Mouse (Mus musculus) layer of hippocampus, postnatal 14 days (tissue): ENCODE data around the gene Cx3cl1. TPM values are rescaled to one million over a fixed set of nuclear protein-coding genes. Genes with fewer than 3 reads are reported as not detected.
A peak's percentile ranks its signal among the peaks of the same experiment; 100 is the strongest.

Source experiments
- DNase-seq, 2 experiments: peaks; one replicate each; pipeline ENCODE4 v3.0.0; 2021 to 2022; ENCODE audit warnings: low spot score in 2 of 2, mixed read lengths in 1 of 2
- total RNA-seq, 2 experiments: library from RNA; stranded (reverse); gene quantifications; 2 replicates each; pipeline ENCODE4 v1.2.3; 2021

Gene Cx3cl1
- total RNA-seq, 2 experiments from 2014 or later = 458 to 482 TPM

DNA sequence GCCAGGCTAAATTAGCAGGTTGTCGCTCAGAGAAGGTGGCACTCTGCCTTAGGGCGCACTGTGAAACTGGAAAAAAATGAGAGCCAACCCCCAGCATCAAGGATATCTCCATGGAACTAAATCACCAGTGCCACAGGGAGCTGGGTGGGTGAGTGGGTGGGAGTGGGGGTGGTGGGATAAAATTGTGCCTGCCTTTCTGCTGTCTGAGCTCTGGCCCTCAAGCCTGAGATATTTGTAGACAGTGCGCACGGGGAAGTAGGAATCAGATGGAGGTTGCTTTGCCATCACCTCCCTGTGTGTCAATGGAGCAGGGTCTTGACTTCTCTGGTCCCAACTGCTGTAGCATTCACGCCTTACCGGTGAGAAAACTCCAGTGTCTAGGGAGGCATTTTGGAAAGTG is 1.2 kb downstream of the Cx3cl1 start:
- no peak for DNase-seq

DNA sequence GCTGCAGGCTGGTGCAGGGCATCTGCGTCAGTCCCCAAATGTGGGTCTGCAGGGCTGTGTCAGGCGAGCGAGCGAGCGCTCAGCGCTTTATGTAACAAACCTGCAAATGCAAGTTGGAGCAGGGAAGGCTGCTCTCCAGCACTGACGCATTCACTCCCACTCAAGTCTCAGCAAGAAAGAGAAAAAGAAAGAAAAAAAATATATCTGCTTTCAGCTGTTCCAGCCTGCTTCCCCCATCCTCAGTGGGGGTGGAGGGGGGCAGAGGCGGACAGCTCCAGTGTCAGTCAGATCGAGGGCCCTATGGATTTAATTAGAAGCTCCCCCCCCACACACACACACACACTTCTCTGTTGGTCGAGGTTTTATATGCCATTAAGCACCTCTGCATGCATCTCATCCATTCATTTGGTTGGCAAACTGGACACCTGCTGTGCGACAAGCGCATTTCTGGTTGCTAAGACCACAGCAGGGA is 1.9 kb downstream of the Cx3cl1 start:
- peak; percentile 46 to 60 for DNase-seq

DNA sequence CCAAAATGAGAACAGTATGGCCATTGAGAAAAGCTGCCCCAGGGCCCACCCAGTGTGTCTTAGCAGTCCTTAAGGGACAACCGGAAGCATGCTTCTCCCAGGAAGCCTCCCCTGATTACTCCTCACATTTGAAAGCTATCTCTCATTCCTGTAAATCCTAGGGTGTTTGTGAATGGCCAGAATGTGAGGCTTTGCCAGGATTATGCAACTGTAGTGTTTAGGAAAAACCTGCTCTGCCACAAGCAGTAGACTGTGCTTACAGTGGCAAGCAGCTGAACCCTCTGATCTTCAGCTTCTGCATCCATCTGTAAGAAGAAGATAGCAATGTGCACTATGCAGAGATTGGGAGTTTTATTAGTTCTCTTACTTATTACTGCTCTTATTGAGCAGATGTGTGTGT is 2.8 kb downstream of the Cx3cl1 start:
- no peak for DNase-seq

DNA sequence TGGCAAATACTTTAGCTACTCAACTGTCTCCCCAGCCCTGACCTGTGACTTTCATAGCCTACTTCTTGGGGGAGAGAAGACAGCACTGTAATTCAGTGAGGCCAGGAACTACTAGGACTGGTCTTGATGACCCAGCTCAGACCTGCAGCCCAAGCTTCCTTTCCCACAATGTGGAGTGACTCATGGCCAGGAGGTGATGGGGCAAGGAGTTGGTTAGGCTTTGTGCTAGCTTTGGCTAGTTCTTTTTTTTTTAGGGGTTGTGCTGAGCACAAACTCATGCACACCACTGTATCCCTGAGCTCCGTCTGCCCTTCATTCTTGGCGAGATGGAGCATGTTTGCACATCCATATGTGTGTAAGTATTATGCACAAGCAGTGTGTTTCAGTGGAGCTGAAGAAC is 4.5 kb downstream of the Cx3cl1 start:
- DNase-seq = no peak

DNA sequence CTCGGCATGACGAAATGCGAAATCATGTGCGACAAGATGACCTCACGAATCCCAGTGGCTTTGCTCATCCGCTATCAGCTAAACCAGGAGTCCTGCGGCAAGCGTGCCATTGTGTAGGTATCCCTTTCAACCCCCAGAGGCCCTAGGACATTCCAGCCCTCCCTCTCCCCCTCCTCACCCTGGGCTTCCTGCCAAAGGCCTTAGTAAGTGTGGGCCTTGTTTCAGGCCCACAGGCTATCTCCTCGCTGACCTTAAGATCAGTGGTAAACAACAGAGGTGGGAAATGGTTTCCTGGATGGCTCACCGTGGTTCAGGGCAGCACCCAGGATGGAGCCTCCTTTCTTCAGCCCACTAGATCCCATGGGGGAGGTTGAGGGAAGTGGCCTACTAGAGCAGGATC is 6.2 kb downstream of the Cx3cl1 start:
- DNase-seq = no peak

DNA sequence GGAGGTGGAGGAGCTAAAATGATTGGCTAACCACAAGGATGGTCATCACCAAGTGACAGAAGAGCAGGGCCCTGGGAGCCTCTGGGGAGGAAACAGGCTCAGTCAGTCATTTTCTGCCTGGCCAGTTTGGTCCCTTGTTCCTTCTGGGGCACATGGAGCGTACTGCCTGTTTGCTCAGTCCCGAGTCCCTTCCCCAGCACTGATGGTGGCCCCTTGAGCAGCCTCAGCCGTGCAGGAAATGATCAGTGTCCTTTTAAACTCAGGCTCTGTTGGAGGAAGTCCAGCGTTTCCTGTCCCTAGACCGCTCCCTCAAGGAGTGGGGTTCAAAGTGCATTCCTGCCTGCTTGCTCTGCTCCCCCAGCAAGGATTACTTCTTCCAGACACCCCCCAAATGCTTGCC is 6.7 kb downstream of the Cx3cl1 start:
- DNase-seq = no peak

DNA sequence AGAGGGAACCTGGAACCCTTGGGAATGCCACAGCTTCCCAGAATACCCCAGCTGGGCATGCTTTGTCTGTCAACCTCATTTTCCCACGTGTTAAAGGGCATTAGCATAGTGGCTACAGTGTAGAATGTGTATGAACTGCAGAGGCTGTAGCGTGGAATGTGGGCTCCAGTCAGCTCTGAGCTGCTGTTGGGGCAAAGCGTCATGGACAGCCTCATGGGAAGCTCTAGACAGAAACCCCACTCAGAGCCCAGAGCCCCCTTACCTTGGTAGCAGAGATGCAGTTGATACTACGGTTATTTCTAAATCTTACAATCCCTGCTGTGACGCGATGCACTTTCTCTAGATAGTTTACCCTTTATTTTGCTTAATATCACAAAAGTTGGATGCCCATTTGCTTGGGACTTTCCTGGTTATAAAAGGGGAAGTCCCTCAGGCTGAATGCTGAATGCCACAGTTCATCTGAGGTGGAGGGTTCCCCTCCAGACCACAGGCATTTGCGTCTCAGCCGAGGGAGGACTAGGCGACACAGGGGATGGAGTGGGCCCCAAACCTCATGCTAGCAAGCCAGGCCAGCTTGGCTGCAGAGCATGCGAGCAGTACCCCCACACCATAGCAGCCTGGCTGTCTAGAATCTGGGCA is 7.2 kb downstream of the Cx3cl1 start:
- DNase-seq = no peak

DNA sequence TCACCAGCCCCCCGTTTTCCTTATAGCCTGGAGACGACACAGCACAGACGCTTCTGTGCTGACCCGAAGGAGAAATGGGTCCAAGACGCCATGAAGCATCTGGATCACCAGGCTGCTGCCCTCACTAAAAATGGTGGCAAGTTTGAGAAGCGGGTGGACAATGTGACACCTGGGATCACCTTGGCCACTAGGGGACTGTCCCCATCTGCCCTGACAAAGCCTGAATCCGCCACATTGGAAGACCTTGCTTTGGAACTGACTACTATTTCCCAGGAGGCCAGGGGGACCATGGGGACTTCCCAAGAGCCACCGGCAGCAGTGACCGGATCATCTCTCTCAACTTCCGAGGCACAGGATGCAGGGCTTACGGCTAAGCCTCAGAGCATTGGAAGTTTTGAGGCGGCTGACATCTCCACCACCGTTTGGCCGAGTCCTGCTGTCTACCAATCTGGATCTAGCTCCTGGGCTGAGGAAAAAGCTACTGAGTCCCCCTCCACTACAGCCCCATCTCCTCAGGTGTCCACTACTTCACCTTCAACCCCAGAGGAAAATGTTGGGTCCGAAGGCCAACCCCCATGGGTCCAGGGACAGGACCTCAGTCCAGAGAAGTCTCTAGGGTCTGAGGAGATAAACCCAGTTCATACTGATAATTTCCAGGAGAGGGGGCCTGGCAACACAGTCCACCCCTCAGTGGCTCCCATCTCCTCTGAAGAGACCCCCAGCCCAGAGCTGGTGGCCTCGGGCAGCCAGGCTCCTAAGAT is 7.9 kb downstream of the Cx3cl1 start:
- DNase-seq = no peak

DNA sequence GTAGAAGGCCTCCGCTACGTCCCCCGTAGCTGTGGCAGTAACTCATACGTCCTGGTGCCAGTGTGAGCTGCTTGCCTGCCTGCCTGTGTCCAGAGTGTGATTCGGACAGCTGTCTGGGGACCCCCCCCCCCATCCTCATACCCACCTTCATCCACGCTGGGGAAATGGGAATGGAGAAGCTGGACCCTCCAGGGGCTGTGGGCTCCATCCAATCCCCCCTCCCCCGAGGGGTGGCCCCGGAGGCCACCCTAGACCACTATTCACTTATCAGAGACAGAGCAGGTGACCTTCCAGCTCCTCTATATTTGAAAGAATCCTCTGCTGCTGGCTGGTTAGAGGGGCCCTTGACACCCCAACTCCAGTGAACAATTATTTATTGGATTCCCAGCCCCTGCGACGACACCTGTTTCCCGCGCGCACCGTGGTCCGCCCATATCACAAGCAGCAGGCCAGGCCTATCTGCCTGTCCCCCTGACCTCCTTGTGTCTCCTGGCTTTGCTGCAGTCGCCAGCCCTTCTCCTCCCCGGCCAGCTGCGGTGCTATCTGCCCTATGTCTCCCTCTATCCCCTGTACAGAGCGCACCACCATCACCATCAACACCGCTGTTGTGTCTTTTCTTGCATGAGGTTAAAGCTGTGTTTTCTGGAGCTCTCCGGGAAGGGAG is 8.8 kb downstream of the Cx3cl1 start:
- no peak for DNase-seq

DNA sequence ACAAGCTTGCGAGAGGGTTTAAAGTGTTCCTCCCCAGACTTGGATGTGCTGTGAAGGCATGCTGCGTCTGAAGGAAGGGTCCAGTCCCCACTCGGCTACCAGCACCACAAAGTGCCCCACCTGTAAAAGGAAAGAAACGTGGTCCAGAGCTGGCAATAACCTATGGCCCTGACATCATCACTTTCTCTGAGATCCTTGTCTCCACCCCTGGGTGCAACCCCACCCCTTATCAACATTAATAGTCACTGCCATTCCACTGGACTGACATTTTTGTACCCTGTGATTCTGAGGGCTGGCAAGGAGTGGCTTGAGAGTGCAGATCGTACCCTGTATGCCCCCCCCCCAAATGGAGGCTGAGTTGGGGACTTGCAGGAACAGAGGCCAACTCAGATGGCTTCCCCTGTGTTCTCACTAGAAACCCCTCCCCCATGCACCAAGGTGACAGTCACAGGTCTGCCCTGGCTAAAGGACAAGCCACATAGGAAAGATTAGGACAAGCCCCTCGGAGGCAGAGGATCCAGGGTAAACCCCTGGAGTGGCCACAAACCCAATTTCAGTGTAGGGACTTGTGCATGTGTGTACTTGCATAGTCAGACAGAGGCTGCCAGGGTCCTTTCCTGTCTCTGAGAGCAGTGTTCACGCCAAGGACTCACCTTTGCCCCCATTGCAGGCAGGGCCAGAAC is 9.5 kb downstream of the Cx3cl1 start:
- DNase-seq = no peak

DNA sequence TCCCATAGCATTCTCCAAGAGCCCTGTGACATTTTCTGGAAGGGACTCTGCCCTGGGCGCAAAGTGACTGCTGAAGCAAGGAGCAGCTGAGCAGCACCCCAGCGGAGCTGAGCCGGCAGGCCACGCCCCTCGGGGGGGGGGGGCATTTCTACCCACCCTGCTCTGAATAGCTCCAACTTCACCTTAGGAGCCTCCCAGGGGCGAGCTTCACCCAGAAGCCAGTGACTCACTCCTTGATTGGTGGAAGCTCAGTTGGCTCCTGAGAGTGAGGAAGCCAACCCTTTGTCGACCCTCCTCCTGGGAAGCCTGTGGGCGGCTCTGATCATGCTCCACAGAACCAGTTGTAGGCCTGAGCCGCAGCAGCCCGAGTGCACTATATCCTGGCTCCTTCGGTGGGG is 10.0 kb downstream of the Cx3cl1 start:
- no peak for DNase-seq

DNA sequence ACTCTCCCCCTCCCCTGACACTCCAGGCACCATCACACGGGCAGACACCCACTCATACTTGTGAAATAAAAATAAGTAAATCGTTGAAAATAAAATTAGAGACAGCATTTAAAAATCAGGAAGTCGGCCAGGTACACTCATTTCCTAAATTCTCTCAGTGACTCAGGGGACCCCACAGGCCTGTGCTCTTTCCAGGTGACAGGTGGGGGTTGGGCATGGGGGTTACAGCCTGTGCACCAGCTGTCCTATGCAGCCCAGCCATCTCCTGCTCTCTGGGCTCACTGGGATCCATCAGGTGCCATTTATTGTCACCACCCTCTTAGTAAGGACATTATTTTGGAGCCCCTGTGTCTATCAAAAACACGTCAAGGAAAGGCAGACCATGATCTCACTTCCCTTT is 12.1 kb downstream of the Cx3cl1 start:
- DNase-seq = no peak

DNA sequence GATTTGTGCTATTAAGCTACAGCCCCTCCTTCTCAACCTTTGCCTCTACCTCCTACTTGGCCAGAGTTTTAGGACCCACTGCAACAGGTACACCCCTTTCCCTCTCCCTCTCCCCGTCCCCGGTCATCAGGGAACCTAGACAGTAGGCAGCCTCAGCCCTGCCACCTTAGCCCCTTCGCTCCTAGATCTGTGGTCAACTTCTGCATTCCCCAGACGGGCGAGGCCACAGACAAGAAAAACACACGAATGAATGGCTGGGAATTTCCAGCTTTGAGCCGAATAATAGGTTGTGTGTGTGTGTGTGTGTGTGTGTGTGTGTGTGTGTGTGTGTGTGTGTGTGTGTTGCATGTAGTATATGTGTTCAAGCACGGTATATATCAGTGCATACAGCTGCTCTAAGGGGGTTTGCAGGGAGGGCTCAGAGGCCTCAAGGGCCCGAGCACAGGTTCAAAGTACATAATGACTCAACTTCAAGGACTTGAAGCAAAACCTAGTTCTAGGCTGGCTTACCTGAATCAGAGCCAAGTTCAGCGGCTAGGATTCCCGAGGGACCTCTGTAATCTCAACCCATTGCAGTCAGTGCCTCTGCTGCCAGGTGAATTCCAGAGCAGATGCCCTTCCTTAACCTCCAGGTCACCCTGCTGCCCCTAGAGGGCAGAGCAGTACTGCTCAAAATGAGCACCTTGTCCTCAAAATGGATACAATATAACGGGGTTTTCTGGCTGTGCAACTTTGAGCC is 13.6 kb downstream of the Cx3cl1 start:
- no peak for DNase-seq

DNA sequence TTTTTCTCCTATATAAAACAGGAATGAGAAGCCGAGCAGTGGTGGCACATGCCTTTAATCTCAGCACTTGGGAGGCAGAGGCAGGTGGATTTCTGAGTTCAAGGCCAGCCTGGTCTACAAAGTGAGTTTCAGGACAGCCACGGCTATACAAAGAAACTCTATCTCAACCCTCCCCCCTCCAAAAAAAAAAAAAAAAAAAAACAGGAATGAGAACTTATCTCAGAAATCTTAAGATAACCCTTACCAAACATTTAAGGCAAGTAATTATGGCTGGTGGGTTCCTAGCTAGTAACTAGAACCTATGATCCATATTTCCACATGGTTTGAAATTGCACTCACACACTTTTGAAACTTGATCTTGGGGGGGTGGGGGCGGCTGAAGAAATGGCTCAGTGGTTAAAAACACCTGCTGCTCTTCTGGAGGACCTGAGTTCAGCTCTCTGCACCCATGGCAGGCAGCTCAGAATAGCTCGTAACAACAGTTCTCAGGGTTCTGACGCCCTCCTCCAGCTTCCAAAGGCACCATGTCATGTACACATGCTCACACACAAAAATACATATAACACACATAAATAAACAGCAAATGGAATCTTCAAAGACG is 14.3 kb downstream of the Cx3cl1 start:
- DNase-seq = no peak

DNA sequence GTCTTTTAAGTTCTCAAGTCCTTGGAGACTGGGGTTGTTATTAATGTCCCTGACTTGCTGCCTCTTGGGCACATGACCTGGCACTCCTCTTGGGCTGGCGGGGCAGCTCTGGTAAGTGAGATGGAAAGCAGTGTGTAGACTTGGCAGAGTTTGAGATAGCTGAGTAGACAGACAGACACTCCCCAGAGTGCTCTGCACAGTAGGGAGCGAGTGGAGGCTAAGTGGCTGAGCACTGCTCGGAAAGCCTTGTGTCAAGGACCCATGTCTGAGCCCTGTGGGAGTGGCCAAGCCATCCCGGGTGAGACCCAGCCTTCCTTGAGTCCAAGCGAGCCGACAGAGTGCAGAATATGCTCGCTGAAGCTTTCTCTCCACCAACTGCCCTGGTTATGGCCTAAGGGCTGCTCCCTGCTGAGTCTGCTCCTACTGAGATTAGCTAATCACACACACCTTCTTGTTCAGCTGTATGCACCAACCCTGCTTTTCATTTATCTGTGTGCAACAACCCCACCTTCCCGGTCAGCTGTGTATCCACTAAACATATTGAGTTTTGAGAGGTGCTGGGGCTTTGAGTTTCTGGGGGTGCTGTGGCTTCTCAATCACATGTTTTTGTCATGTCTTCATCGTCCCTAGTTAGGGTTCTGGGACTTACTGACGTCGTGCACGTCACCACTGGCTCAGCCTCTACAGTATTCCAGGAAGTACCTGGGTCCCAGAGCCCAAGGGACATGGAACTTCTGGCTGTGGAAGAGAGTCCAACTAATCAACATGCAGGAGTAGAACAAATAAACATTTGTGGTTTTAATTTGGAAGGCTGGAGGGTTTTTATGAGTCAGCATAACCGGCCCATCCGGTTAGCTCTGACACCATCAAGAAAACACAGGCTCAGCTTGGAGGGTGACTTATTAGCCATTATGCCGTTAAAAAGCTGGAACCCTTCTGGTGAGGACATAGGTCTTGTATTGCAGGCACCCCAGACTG is 16.0 kb downstream of the Cx3cl1 start:
- DNase-seq = no peak

DNA sequence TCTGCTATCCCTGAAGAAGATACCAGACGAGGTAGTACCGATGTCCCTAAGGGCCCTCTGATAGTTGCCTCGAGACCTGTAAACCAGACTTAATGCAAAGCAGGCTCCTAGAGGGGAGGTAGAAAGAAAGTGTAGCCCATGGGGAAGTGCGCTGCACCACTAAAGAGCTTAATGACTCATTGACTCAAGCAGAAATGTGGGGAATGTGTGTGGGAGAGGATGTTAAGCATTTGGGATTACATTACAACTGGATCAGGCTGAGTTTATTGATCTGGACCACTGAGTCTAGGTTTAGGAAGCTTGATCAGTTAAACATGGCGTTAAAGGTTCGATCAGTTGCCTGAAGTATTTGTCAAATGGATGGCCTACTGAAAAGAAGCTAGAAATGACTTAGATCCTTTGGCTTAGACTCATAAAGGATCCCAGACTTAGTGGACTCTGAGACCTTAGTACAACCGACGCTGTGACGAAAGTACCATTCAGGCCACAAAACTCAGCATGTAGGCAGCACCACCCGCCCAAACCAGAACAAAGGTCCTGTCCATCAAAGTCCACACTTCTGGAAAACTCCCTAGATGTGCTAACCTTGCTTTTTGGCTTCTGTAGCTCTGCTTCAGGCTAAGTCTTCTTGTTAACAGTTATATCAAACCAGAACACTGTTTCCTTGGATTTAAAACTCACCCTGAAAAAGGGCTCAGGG is 17.6 kb downstream of the Cx3cl1 start:
- DNase-seq = no peak

DNA sequence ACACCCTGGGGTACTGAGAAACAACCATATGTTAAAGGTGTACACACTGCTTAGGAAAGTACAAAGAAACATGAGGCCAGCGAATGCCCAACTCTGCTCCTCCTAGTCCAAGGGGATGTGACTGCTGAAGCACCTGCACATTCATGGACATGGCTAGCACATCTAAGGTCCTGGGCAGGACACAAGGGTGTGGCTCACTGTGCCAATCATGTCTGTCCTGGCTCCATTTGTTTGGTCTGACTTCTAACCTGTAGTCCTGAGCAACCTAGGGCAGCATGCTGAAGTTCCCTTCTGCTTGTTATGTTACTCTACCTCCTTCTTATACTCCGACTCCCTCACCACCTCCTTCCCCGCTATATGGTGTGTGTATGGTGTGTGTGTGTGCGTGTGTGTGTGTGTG is 22.6 kb downstream of the Cx3cl1 start:
- DNase-seq = no peak

DNA sequence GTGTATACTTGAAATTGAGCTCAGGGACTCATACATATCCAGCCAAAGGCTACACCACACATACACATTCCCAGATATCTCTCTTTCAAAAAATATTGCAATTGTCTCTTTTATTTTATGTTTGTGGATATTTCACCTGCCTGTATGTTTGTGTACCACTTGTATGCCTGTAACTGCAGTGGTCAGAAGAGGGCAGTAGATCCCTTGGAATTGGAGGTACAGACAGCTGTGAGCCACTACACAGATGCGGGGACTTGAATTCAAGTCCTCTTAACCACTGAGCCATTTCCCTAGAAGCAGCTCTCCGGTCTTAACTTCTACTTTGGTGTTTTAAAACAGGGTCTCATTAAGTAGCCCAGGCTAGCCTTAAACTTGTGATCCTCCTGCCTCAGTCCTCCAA is 23.0 kb downstream of the Cx3cl1 start:
- DNase-seq = no peak
